Mouse (Mus musculus) neural tube, embryonic 12.5 days (tissue): Measurements from ENCODE around the gene Fcamr. TPM values are rescaled to one million over a fixed set of nuclear protein-coding genes. Genes with fewer than 3 reads are reported as not detected.

ENCODE experiments used
- ATAC-seq: fragments of 200-750 bp; cut with Nextera tagmentation; 2 replicates; pipeline ENCODE4 v1.8.0; 2017; ENCODE audit warnings: low read depth, mild to moderate bottlenecking, moderate TSS enrichment, moderate library complexity; ENCODE audit not compliant: low FRiP score
- H3K27ac ChIP-seq: fragments of 300-500 bp; sonication (generic); 2 replicates; pipeline ENCODE4 v1.5.1; 2016
- H3K27me3 ChIP-seq: fragments of 300-500 bp; sonication (generic); replicated peaks from 2 replicates; pipeline ENCODE4 v1.6.1; 2016; ENCODE audit warnings: mild to moderate bottlenecking
- H3K36me3 ChIP-seq: fragments of 300-500 bp; sonication (generic); 2 replicates; pipeline ENCODE4 v1.6.1; 2016; ENCODE audit warnings: mild to moderate bottlenecking
- H3K4me1 ChIP-seq: fragments of 300-500 bp; sonication (generic); 2 replicates; pipeline ENCODE4 v1.6.1; 2016
- H3K4me2 ChIP-seq: fragments of 300-500 bp; sonication (generic); replicated peaks from 2 replicates; pipeline ENCODE4 v1.6.1; 2016; ENCODE audit warnings: mild to moderate bottlenecking
- H3K4me3 ChIP-seq: fragments of 300-500 bp; sonication (generic); 2 replicates; pipeline ENCODE4 v1.5.1; 2016
- H3K9ac ChIP-seq: fragments of 300-500 bp; sonication (generic); 2 replicates; pipeline ENCODE4 v1.6.1; 2016; ENCODE audit warnings: mild to moderate bottlenecking
- H3K9me3 ChIP-seq: fragments of 300-500 bp; sonication (generic); 2 replicates; pipeline ENCODE4 v1.6.1; 2016; ENCODE audit warnings: mild to moderate bottlenecking
- WGBS: fragments of 180-500 bp; shearing (Covaris S2); methylation state at CpG from one replicate; pipeline ENCODE4 v1.1.7; 2016; 5-methylcytosine and 5-hydroxymethylcytosine counted together
- polyA plus RNA-seq: library from polyadenylated mRNA; unstranded; fragments of >200 nt; fragmentation: Nextera tagmentation; extraction: Ambion mirVana; gene quantifications from 2 replicates; pipeline ENCODE4 v1.2.1, GENCODE M21; 2016

Gene Fcamr
- polyA plus RNA-seq, 1 experiment from 2014 or later: not detected

DNA sequence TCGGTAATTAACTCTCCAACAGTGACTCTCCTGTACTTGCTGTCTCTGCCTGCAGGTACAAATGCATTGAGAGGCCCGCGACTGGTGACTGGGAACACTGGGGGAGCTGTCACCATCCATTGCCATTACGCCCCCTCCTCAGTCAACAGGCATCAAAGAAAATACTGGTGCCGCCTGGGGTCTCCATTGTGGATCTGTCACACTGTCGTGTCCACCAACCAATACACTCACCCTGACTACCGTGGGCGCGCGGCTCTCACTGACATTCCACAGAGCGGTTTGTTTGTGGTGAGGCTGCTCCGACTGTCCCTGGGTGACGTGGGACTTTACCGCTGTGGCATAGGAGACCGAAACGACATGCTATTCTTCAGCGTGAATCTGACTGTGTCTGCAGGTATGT, 10.6 kb downstream of the Fcamr start:
- 67% methylated on average over 17 of the region's 17 CpGs for WGBS
- Histone ChIP-seq H3K4me1 (no peaks in the 10 kb centered on the region), H3K27me3 (no peaks in the 10 kb centered on the region), H3K9ac (no peak overlapping the region), H3K4me2 (no peak overlapping the region), H3K4me3 (no peak overlapping the region), H3K27ac (no peak overlapping the region), H3K9me3 (no peaks in the 10 kb centered on the region), H3K36me3 (no peaks in the 10 kb centered on the region)
- ATAC-seq: no peak

DNA sequence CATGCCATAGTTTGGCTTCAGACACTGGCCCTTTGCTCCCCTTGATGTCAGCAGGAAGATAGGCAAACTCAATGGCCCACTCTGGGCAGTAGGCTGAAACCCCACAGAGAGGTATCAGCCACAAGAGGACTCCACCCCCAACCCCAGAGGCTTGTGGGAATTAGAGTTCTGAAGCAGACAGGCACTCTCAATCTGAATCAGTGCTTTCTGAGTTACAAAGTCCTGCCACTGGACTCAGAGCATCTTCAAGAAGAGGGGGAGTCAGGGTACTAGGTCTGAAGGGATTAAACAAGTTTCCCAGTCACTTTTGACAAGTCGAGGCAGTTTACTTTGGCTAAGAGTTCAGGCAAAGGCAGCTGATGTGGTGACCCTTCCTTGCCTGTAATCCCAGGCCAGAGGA, 19.0 kb downstream of the Fcamr start:
- H3K4me2 ChIP-seq: no peak overlapping the region
- no peak overlapping the region for H3K27ac ChIP-seq
- H3K4me1 ChIP-seq: no peaks in the 10 kb centered on the region
- H3K4me3 ChIP-seq: no peak overlapping the region
- H3K36me3 ChIP-seq: no peaks in the 10 kb centered on the region
- no peaks in the 10 kb centered on the region for H3K9me3 ChIP-seq
- 78% methylated on average over 1 of the region's 1 CpGs for WGBS
- no peak for ATAC-seq
- no peak overlapping the region for H3K9ac ChIP-seq
- H3K27me3 ChIP-seq: no peaks in the 10 kb centered on the region

DNA sequence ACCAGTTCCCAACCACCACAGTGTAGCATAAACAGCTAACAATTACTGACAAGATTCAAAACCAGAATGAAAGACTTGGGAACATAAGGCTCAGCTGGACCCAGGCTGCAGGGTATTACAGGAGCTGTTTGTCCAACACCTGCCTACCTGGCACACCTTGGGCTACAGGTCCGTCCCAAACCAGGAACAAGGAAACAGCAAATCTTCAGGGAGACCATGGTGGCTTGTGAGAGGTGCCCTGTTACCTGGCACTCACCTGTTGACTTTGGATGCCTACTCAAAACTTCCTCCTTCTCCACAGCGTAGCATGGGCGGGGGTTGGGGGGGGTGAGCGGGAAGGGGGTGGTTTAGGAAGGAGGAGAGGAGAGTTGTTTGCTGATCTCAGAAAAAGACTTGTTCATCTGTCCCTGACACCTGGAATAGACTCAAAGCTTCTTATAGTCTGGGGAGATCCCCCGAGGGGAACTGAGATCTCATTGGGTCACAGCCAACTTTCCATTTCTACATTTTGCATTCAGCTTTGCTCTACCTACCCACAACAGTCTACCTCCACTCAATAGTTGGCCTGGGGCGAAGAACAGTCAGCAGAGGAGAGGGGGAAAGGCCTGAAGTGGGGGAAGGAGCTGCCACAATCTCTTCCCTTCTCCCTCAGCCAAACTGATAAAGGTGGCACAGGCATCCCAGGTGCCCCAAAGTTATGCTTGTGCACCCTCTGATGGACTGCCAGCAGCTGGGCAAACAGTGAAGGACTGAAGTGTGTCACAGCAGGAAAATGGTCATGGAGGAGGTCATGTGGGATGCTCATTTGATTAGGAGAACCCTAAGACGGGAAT, 19.8 kb downstream of the Fcamr start:
- Histone ChIP-seq H3K4me3 (no peak overlapping the region), H3K9me3 (no peaks in the 10 kb centered on the region), H3K4me2 (no peak overlapping the region), H3K9ac (no peak overlapping the region), H3K4me1 (no peaks in the 10 kb centered on the region), H3K36me3 (no peaks in the 10 kb centered on the region), H3K27ac (no peak overlapping the region), H3K27me3 (no peaks in the 10 kb centered on the region)
- 92% methylated on average over 7 of the region's 7 CpGs for WGBS
- no peak for ATAC-seq

DNA sequence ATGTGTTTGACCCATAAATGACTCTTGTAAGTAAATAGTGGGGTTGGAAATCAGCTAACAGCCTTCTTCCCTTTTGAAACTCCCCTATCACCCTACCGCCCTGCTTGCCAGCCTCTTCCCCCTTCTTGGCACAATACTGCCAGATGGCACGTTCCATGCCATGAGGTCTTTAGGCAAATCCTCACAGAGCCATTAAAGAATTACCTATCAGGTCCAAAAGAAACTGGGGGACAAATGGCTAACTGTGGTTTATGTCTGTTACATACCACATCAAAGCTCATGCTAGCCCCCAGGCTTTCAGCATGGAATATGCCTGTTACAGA, 20.4 kb downstream of the Fcamr start:
- no peak for ATAC-seq
- Histone ChIP-seq H3K27me3 (no peaks in the 10 kb centered on the region), H3K4me1 (no peaks in the 10 kb centered on the region), H3K27ac (no peak overlapping the region), H3K4me3 (no peak overlapping the region), H3K36me3 (no peaks in the 10 kb centered on the region), H3K4me2 (no peak overlapping the region), H3K9ac (no peak overlapping the region), H3K9me3 (no peaks in the 10 kb centered on the region)
- WGBS: 96% methylated on average over 2 of the region's 2 CpGs

DNA sequence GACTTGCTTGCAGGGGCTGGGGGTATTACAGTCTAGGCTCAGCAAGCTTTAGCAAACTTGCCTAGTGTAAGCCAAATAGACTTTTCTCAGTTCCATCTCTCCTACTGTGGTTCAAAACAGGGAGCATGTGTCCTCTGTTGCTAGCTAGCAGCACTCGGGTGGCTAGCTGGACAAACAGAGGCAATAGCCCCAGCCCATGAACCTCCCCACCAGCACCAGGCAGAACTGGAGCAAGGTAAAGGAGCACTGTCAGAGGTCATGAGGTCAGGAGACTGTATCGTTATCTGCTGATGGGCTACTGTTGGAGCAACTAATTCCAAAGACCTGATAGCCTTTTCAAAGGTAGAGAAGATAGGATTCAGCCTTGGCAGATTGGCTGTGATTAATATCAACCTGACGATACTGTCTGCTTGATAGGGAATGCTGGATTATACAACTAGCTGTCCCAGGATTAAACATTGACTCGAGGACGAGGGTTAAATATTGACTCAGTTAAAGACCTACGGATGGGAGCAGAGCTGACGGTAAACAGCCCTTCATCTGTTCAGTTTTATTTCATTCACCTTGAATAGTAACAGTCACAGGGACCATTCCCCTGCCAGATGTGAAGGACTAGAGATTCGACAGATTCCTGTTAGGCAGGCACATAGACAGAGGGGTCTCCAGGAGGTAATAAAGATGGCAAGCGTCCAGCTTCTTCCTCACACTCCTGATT, 21.4 kb downstream of the Fcamr start:
- Histone ChIP-seq H3K9ac (no peak overlapping the region), H3K9me3 (no peaks in the 10 kb centered on the region), H3K4me1 (no peaks in the 10 kb centered on the region), H3K36me3 (no peaks in the 10 kb centered on the region), H3K27ac (no peak overlapping the region), H3K27me3 (no peaks in the 10 kb centered on the region), H3K4me2 (no peak overlapping the region), H3K4me3 (no peak overlapping the region)
- no peak for ATAC-seq
- WGBS: 82% methylated on average over 9 of the region's 9 CpGs

DNA sequence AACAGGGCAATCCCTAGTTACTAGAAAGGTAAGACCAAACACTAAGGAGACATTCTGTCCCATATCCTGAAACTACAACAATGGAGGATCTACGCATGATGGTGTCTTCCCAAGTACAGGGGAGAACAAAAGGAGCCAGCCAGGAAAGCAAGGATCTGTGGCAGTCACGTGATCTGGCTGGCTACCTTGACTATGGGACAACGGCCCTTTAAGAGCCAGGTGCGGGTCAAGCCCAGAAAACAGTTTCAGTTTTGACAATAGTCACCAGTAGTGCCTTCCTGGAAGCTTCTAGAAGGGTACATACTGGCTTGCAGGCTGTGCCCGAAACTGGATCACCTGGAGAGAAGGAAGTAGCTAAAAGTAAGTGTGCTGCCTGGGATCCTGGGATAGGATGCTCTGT, 25.7 kb downstream of the Fcamr start, which contains the start of gene Pigr:
Gene Pigr (plus strand): TSS at position 237 of the 400 bp plus-strand sequence.
- no peaks in the 10 kb centered on the region for H3K36me3 ChIP-seq
- no peaks in the 10 kb centered on the region for H3K4me1 ChIP-seq
- no peaks in the 10 kb centered on the region for H3K27me3 ChIP-seq
- no peak within 1 kb of the TSS for H3K4me2 ChIP-seq
- ATAC-seq: no peak
- H3K27ac ChIP-seq: no peak within 1 kb of the TSS
- 91% methylated on average over 5 of the region's 5 CpGs for whole genome bisulfite sequencing
- H3K9ac ChIP-seq: no peak within 1 kb of the TSS
- no peak within 1 kb of the TSS for H3K4me3 ChIP-seq
- no peaks in the 10 kb centered on the region for H3K9me3 ChIP-seq

DNA sequence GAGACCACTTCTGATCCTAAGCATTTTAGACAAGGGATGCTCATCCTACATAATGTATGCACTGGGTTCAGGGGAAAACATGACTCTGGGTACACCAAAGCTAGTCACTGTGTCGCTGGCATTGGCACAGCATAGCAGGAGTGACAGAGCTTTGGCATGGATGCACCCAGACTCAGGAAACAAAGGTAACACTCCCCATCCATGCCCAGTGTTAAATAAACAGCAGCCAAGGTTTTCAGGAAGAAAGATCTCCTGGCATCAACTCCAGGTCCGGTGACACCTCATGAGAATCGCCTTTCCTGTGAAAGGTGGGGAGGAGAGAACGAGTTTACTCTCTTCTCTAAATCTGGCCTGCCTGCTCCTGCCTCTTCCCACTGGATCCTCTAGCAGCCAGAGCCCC, 28.0 kb downstream of the Fcamr start:
- H3K27ac ChIP-seq: no peak overlapping the region
- H3K4me1 ChIP-seq: no peaks in the 10 kb centered on the region
- no peaks in the 10 kb centered on the region for H3K36me3 ChIP-seq
- H3K27me3 ChIP-seq: no peaks in the 10 kb centered on the region
- ATAC-seq: no peak
- 81% methylated on average over 4 of the region's 4 CpGs for WGBS
- H3K4me2 ChIP-seq: no peak overlapping the region
- no peak overlapping the region for H3K4me3 ChIP-seq
- H3K9ac ChIP-seq: no peak overlapping the region
- H3K9me3 ChIP-seq: no peaks in the 10 kb centered on the region

DNA sequence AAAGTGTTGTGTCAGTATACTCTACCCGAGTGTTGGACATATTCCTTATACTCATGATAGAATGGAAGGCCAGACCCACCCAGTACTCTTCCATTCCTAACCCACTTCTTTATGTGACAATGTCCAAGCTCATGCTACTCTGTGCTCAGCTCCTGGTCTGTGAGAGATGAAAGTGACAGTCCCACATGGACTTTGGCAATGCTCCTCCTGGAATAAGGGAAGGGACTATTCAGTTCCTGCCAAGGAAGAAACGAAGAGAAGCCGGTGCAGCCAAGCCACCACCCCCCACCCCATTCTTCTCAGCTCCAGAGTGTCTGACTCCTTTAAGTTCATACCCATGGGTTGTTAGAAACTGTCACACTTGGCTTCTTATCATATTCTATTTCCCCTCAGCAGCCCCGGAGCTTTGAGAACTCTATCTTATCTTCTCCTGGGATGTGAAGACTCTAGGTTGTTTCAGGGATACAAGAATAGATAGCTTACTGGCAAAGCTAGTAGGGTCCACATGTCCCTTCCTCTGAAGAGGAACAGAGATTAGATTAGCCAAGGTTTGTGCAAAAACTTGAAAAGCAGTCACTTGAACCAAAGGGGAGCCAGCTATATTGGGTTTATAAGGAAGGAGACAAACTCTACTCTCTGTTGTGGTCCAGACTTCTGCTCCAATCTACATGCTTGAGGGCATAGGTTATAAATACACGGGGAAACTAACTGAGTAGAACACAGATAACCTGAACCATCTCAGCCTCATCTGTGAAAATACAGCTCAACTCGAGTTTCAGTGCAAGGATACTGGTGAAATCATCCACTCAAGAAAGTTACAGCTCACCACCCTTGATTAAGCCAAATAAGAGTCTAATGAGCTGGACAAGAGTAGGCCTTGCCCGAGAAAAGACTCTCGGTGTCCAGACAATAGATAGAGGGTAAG, 29.5 kb downstream of the Fcamr start:
- H3K9me3 ChIP-seq: no peaks in the 10 kb centered on the region

GRCm38 (mm10) chr1:130832230-130833149, 31.8 kb downstream of the Fcamr start:
- no peak for ATAC-seq
- Histone ChIP-seq H3K9me3 (no peaks in the 10 kb centered on the region), H3K4me2 (no peak overlapping the region), H3K27ac (no peak overlapping the region), H3K4me1 (no peaks in the 10 kb centered on the region), H3K4me3 (no peak overlapping the region), H3K9ac (no peak overlapping the region), H3K36me3 (no peaks in the 10 kb centered on the region), H3K27me3 (no peaks in the 10 kb centered on the region)
- 79% methylated on average over 5 of the region's 5 CpGs for WGBS

More for the DNA sequence above, 29.5 kb downstream of the Fcamr start:
- Histone ChIP-seq H3K4me1 (no peaks in the 10 kb centered on the region), H3K36me3 (no peaks in the 10 kb centered on the region), H3K9ac (no peak overlapping the region), H3K4me3 (no peak overlapping the region), H3K4me2 (no peak overlapping the region), H3K27ac (no peak overlapping the region), H3K27me3 (no peaks in the 10 kb centered on the region)
- WGBS: 85% methylated on average over 8 of the region's 8 CpGs
- ATAC-seq: no peak

DNA sequence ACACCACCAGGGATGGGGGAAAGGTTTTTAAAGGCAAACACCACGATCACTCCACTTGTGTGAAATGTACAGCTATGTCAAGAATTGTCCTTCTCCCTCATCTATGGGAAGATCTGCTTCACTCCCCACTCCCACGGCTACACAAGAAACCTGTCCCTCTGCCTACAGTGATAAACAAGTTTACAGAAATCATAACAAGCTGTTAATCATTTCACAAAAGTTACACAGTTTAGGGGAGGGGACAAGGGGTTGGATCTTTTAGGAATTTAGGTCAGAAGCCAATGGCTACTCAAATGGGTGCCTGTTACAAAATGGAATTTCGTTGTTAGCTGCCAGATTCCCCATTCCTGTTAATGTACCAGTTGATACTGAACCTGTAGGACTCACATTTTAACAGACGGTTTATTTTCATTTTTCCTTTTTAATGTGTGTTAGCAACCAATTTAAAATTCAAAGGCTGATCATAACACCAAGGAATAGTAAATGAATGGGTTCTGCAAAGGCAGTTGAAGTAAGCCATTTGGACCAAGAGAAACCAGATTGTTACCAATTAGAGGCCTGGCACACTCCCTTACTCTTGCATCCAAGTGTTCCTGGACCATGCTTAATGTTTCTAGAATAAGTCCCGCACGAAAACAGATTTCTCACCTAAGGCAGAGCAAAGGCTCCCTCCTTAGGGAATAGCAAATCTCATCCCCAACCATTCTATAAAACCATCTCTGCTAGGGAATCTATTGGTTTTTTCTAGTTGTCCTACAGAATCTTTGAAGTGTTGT, 34.6 kb downstream of the Fcamr start:
- H3K27me3 ChIP-seq: no peaks in the 10 kb centered on the region
- H3K9me3 ChIP-seq: no peaks in the 10 kb centered on the region
- no peak overlapping the region for H3K9ac ChIP-seq
- H3K27ac ChIP-seq: no peak overlapping the region
- no peaks in the 10 kb centered on the region for H3K4me1 ChIP-seq
- no peaks in the 10 kb centered on the region for H3K36me3 ChIP-seq
- no peak overlapping the region for H3K4me2 ChIP-seq
- H3K4me3 ChIP-seq: no peak overlapping the region
- ATAC-seq: no peak
- 92% methylated on average over 6 of the region's 6 CpGs for WGBS

GRCm38 (mm10) chr1:130838288-130838687, 37.6 kb downstream of the Fcamr start:
- Histone ChIP-seq H3K4me3 (no peak overlapping the region), H3K36me3 (no peaks in the 10 kb centered on the region), H3K27me3 (no peaks in the 10 kb centered on the region), H3K9me3 (no peaks in the 10 kb centered on the region), H3K27ac (no peak overlapping the region), H3K9ac (no peak overlapping the region), H3K4me2 (no peak overlapping the region), H3K4me1 (no peaks in the 10 kb centered on the region)
- WGBS: 62% methylated on average over 6 of the region's 6 CpGs
- no peak for ATAC-seq
